Mouse (Mus musculus) olfactory bulb, adult 2 months (tissue): Measurements from ENCODE around the gene Itpkc.

Experiments used
- CTCF ChIP-seq: fragments of 200-500 bp; IDR thresholded peaks from 2 replicates; pipeline ENCODE4 v1.5.1; 2012; ENCODE audit warnings: low read depth, mild to moderate bottlenecking, low read length, moderate library complexity; ENCODE audit not compliant: insufficient read depth
- POLR2A ChIP-seq: fragments of 200-500 bp; IDR thresholded peaks from 2 replicates; pipeline ENCODE4 v1.6.1; 2012; ENCODE audit warnings: mild to moderate bottlenecking, low read depth, low read length, moderate library complexity; ENCODE audit not compliant: insufficient read depth

- TF ChIP-seq POLR2A: no peak
- no peak for TF ChIP-seq CTCF
Measured at GRCm38 (mm10) chr7:27235726-27236125, 7.3 kb upstream of the Itpkc start.
